Mouse (Mus musculus): Measurements from ENCODE around the gene Naa60. TPM values are rescaled to one million over a fixed set of nuclear protein-coding genes. Genes with fewer than 3 reads are reported as not detected.

The Naa60 gene
- polyA plus RNA-seq, 1 experiment, result 31.2 TPM

GRCm38 (mm10) chr16:3859254-3859653 is 12.9 kb upstream of the Naa60 start:
- no peaks in the 10 kb centered on the region for H3K79me2 ChIP-seq (ENCODE audit: control insufficient read depth, insufficient read depth)
- no peak overlapping the region for H3K4me2 ChIP-seq (ENCODE audit: low read depth)
- H3K4me3 ChIP-seq, result no peak overlapping the region
- TF ChIP-seq POLR2AphosphoS2 (IDR thresholded peaks at IDR 0.05; ENCODE audit: insufficient read length, low read depth), result no peak
- TF ChIP-seq TCF3 (IDR thresholded peaks at IDR 0.05; ENCODE audit: insufficient read length, low read depth), result no peak
- TF ChIP-seq SRF (IDR thresholded peaks at IDR 0.05; ENCODE audit: control insufficient read depth, insufficient read length, low read depth), result no peak
- TF ChIP-seq USF1 (IDR thresholded peaks at IDR 0.05; ENCODE audit: low read depth), result no peak
- TF ChIP-seq E2F4 (IDR thresholded peaks at IDR 0.05; ENCODE audit: insufficient read depth), result no peak
- TF ChIP-seq CEBPB (IDR thresholded peaks at IDR 0.05; ENCODE audit: insufficient read depth, poor library complexity, severe bottlenecking), result no peak
- no peak for TF ChIP-seq REST (IDR thresholded peaks at IDR 0.05; ENCODE audit: insufficient read depth, insufficient read length)
- TF ChIP-seq POLR2A (IDR thresholded peaks at IDR 0.05; ENCODE audit: insufficient read length, low read depth), result no peak
- no peak for TF ChIP-seq MYOD1 (IDR thresholded peaks at IDR 0.05; ENCODE audit: control insufficient read depth in 1 of 3, insufficient read length in 2 of 3, low read depth in 2 of 3)
- TF ChIP-seq MYOG (IDR thresholded peaks at IDR 0.05; ENCODE audit: control insufficient read depth in 1 of 3, insufficient read depth in 1 of 3, insufficient read length in 2 of 3, low read depth in 2 of 3), result no peak
- no peak for TF ChIP-seq TCF12 (IDR thresholded peaks at IDR 0.05; ENCODE audit: insufficient read depth, poor library complexity, severe bottlenecking)
- TF ChIP-seq MAX (IDR thresholded peaks at IDR 0.05; ENCODE audit: low read depth), result no peak
- no peaks in the 10 kb centered on the region for H3K27me3 ChIP-seq (ENCODE audit: control insufficient read depth, insufficient read depth, insufficient read length)
- no peak overlapping the region for H3ac ChIP-seq (ENCODE audit: control insufficient read depth, insufficient read length)
- H3K36me3 ChIP-seq (ENCODE audit: control insufficient read depth, insufficient read depth), result peaks cover 23% of the 10 kb centered on the region

- no peaks in the 10 kb centered on the region for H3K79me2 ChIP-seq (ENCODE audit: control insufficient read depth, insufficient read depth)
- no peaks in the 10 kb centered on the region for H3K27me3 ChIP-seq (ENCODE audit: control insufficient read depth, insufficient read depth, insufficient read length)
- H3ac ChIP-seq (ENCODE audit: control insufficient read depth, insufficient read length), result no peak overlapping the region
- H3K4me2 ChIP-seq (ENCODE audit: low read depth), result peak overlapping the region; percentile 87
- TF ChIP-seq CEBPB (IDR thresholded peaks at IDR 0.05; ENCODE audit: insufficient read depth, poor library complexity, severe bottlenecking) (no peak), E2F4 (IDR thresholded peaks at IDR 0.05; ENCODE audit: insufficient read depth) (no peak), TCF3 (IDR thresholded peaks at IDR 0.05; ENCODE audit: insufficient read length, low read depth) (no peak), MAX (IDR thresholded peaks at IDR 0.05; ENCODE audit: low read depth) (no peak), POLR2A (IDR thresholded peaks at IDR 0.05; ENCODE audit: insufficient read length, low read depth) (no peak), TCF12 (IDR thresholded peaks at IDR 0.05; ENCODE audit: insufficient read depth, poor library complexity, severe bottlenecking) (no peak), POLR2AphosphoS2 (IDR thresholded peaks at IDR 0.05; ENCODE audit: insufficient read length, low read depth) (no peak), REST (IDR thresholded peaks at IDR 0.05; ENCODE audit: insufficient read depth, insufficient read length) (no peak), SRF (IDR thresholded peaks at IDR 0.05; ENCODE audit: control insufficient read depth, insufficient read length, low read depth) (no peak), USF1 (IDR thresholded peaks at IDR 0.05; ENCODE audit: low read depth) (no peak), MYOD1 (IDR thresholded peaks at IDR 0.05; ENCODE audit: control insufficient read depth in 1 of 3, insufficient read length in 2 of 3, low read depth in 2 of 3) (no peak), MYOG (IDR thresholded peaks at IDR 0.05; ENCODE audit: control insufficient read depth in 1 of 3, insufficient read depth in 1 of 3, insufficient read length in 2 of 3, low read depth in 2 of 3) (no peak)
- H3K36me3 ChIP-seq (ENCODE audit: control insufficient read depth, insufficient read depth), result peaks cover 13% of the 10 kb centered on the region
- peak overlapping the region; percentile 29 for H3K4me3 ChIP-seq
Observed at GRCm38 (mm10) chr16:3871815-3872214, 360 bp upstream of the Naa60 start.

GRCm38 (mm10) chr16:3876346-3876745 is 4.2 kb downstream of the Naa60 start:
- H3K36me3 ChIP-seq (ENCODE audit: control insufficient read depth, insufficient read depth), result peaks cover 12% of the 10 kb centered on the region
- no peak overlapping the region for H3ac ChIP-seq (ENCODE audit: control insufficient read depth, insufficient read length)
- H3K27me3 ChIP-seq (ENCODE audit: control insufficient read depth, insufficient read depth, insufficient read length), result no peaks in the 10 kb centered on the region
- no peak overlapping the region for H3K4me2 ChIP-seq (ENCODE audit: low read depth)
- H3K79me2 ChIP-seq (ENCODE audit: control insufficient read depth, insufficient read depth), result peaks cover 7% of the 10 kb centered on the region
- TF ChIP-seq MYOD1 (IDR thresholded peaks at IDR 0.05; ENCODE audit: control insufficient read depth in 1 of 3, insufficient read length in 2 of 3, low read depth in 2 of 3), result no peak
- H3K4me3 ChIP-seq, result no peak overlapping the region

GRCm38 (mm10) chr16:3884201-3885064 is 12.3 kb downstream of the Naa60 start, which contains the start of the genes Zfp597 and Gm20695:
Gene Zfp597 (minus strand): TSS chr16:3884561.
Gene Gm20695 (plus strand): TSS chr16:3884648.
- TF ChIP-seq TCF3 (IDR thresholded peaks at IDR 0.05; ENCODE audit: insufficient read length, low read depth) (no peak), SRF (IDR thresholded peaks at IDR 0.05; ENCODE audit: control insufficient read depth, insufficient read length, low read depth) (peak; percentile 70), USF1 (IDR thresholded peaks at IDR 0.05; ENCODE audit: low read depth) (no peak), REST (IDR thresholded peaks at IDR 0.05; ENCODE audit: insufficient read depth, insufficient read length) (no peak), TCF12 (IDR thresholded peaks at IDR 0.05; ENCODE audit: insufficient read depth, poor library complexity, severe bottlenecking) (no peak), CEBPB (IDR thresholded peaks at IDR 0.05; ENCODE audit: insufficient read depth, poor library complexity, severe bottlenecking) (no peak), MYOG (IDR thresholded peaks at IDR 0.05; ENCODE audit: control insufficient read depth in 1 of 3, insufficient read depth in 1 of 3, insufficient read length in 2 of 3, low read depth in 2 of 3) (peak in 2 of 3 experiments; percentile 89 to 92), MYOD1 (IDR thresholded peaks at IDR 0.05; ENCODE audit: control insufficient read depth in 1 of 3, insufficient read length in 2 of 3, low read depth in 2 of 3) (peak in 2 of 3 experiments; percentile 72 to 82), POLR2A (IDR thresholded peaks at IDR 0.05; ENCODE audit: insufficient read length, low read depth) (peak; percentile 59), E2F4 (IDR thresholded peaks at IDR 0.05; ENCODE audit: insufficient read depth) (no peak), POLR2AphosphoS2 (IDR thresholded peaks at IDR 0.05; ENCODE audit: insufficient read length, low read depth) (peak; percentile 32), MAX (IDR thresholded peaks at IDR 0.05; ENCODE audit: low read depth) (no peak)

More at GRCm38 (mm10) chr16:3884201-3885064, 12.3 kb downstream of the Naa60 start, which contains the start of the genes Zfp597 and Gm20695:
- Histone ChIP-seq H3K4me2 (ENCODE audit: low read depth) (peak within 1 kb of the TSS; percentile 87), H3K27me3 (ENCODE audit: control insufficient read depth, insufficient read depth, insufficient read length) (no peaks in the 10 kb centered on the region), H3K79me2 (ENCODE audit: control insufficient read depth, insufficient read depth) (peaks cover 55% of the 10 kb centered on the region), H3K36me3 (ENCODE audit: control insufficient read depth, insufficient read depth) (peaks cover 2% of the 10 kb centered on the region), H3K4me3 (peak within 1 kb of the TSS; percentile 75), H3ac (ENCODE audit: control insufficient read depth, insufficient read length) (peak within 1 kb of the TSS; percentile 66)
